Mouse (Mus musculus) bone marrow macrophage, adult 2 months (primary cell): ENCODE measurements around the gene Gabpa. TPM values are rescaled to one million over a fixed set of nuclear protein-coding genes. Genes with fewer than 3 reads are reported as not detected.

Experiments used
- H3K27ac ChIP-seq: 2 replicates; pipeline ENCODE4 v1.5.1; 2012; ENCODE audit warnings: low read depth, low read length; ENCODE audit not compliant: insufficient read depth
- H3K4me1 ChIP-seq: 2 replicates; pipeline ENCODE4 v1.6.1; 2012; ENCODE audit warnings: low read length; ENCODE audit not compliant: control insufficient read depth, insufficient read depth
- H3K4me3 ChIP-seq: 2 replicates; pipeline ENCODE4 v1.5.1; 2012; ENCODE audit warnings: mild to moderate bottlenecking, low read length, moderate library complexity; ENCODE audit not compliant: insufficient read depth
- CTCF ChIP-seq: IDR thresholded peaks from 2 replicates; pipeline ENCODE4 v1.5.1; 2012; ENCODE audit warnings: low read depth, mild to moderate bottlenecking, low read length, moderate library complexity
- POLR2A ChIP-seq: IDR thresholded peaks from 2 replicates; pipeline ENCODE4 v1.6.1; 2012; ENCODE audit warnings: mild to moderate bottlenecking, low read depth, low read length, borderline replicate concordance
- polyA plus RNA-seq: library from polyadenylated mRNA; stranded (reverse); fragments of >200 nt; gene quantifications from 2 replicates; pipeline ENCODE4 v1.2.4, GENCODE M21; 2012; ENCODE audit not compliant: missing spikeins, insufficient read depth, insufficient read length

Gabpa gene
- polyA plus RNA-seq, result 42.2 and 50.3 TPM in 2 replicates

DNA sequence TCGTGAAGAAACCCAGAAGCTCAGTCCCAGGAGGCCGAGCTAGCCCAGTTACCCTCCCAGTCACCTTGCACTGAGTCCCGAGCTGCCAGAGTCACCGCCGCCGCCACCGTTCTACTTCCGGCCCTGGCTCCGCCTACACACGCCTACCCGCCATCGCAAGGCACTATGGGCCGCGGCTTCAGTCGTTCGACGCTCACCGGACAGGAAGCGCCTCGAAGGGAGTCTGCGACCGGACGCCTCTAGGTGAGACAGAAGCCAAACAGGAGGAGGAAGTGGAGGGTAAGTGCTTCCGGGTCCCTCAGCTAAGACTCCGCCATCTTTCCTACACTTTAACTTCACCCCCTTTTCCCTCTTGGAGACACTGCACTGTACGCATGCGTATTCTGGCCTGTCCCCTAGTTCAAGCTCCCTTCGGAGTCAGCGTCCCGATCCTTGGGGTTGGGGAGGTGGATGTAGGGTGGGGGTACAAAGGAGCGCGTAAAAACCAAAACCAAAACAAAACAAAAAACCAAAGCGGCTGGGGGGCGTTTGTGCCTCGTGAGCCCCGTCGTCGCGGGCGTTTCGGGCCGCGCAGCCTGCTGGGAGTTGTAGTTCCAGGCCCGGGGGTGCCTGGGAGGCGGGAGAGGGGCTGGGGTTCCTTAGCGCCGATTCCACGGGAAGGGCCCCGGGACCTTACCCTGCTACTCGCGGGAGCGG lies at the start of gene Gabpa:
Gene Gabpa, plus strand, starts transcription at position 181 of the 696 bp plus-strand sequence.
- Histone ChIP-seq H3K27ac (peak within 1 kb of the TSS; percentile 97), H3K4me3 (peak within 1 kb of the TSS; percentile 91), H3K4me1 (peaks cover 9% of the 10 kb centered on the region)
- TF ChIP-seq CTCF (no peak), POLR2A (no peak)

DNA sequence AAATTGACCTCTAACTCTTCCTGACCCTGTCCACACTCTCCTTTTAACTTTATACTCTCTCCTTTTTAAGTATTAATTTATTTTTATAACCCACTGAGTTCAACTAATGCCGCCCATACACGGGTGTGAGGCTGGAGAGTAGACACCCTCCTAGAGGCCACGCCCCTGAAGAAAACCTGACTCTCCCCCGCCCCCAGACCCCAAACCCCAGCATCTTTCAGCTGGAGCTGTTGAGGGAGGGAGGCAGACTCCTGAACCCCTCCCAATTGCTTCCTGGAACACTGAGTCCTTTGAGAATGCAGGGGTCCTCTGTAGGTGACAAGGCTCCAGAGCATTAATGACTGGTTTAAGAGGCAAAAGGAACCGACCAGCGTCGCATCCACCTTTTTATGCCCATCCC lies 49.8 kb upstream of the Gabpa start:
- H3K4me1 ChIP-seq, result peaks cover 3% of the 10 kb centered on the region; the same call in 1 of the 2 replicates
- H3K4me3 ChIP-seq, result no peak overlapping the region
- TF ChIP-seq CTCF (no peak), POLR2A (no peak)
- no peak overlapping the region for H3K27ac ChIP-seq

DNA sequence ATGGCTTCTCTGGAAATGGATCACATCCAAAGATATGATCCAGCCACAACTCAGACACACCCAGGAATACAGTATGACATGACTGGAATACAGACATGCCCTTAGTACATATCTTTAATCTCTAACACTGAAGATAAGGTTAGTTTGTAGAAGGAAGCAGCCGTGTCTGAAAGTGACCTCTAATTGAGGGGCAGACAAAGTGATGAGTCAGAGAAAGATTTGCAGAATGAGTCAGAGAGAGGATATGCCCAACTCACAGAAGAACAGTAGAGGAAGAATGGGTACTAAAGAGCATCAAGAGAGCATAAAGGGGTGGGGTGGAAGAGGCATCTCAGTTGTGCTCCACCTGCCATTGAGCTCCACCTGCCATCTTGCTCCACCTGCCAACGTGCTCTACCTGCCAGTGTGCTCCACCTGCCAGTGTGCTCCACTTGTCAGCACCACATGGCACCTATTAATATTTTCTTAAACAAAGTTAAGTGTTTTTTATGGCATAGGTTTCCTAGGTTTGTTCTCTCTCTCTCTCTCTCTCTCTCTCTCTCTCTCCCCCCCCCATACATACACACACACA lies 44.0 kb upstream of the Gabpa start:
- Histone ChIP-seq H3K27ac (no peak overlapping the region), H3K4me1 (peaks cover 5% of the 10 kb centered on the region), H3K4me3 (no peak overlapping the region)
- no peak for TF ChIP-seq POLR2A
- TF ChIP-seq CTCF, result no peak

DNA sequence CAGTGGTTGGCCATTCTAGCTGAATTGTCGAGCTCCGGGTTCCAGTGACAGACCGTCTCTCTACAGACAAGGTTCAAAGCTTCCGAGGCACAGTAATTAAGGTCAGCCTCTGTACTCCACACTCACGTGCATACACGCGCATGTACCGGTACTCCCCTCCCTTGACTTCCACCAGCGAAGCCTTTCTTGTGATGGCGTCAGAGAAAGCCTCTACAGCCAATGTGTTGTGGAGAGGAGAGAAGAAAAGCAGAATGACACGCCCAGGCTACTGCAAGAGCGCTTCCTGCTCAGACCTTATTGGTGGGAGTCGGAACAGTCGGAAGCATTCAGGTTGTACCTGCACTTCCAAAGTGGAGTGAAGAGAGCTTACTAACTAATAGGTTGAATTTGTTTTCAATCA lies 41.3 kb upstream of the Gabpa start:
- Histone ChIP-seq H3K4me3 (no peak overlapping the region), H3K27ac (no peak overlapping the region), H3K4me1 (peaks cover 5% of the 10 kb centered on the region)
- no peak for TF ChIP-seq POLR2A
- no peak for TF ChIP-seq CTCF

DNA sequence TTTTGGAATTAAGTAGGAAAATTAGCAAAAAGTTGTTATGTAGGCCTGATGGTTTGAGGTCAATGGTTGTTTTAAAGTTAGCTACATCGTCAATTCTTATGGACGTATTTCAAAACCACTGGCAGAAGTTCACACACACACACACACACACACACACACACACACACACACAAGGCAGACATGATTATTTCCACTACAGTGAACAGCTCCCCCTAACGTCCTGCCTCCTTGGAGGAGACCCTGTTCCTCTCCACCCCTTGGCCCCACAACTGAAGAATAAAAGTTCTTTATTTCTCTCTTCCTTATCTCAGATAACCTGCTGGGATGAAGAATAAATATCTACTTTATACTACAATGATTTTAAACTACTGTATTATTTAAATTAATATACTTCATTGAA lies 39.4 kb upstream of the Gabpa start:
- H3K4me1 ChIP-seq, result peaks cover 5% of the 10 kb centered on the region
- TF ChIP-seq CTCF (no peak), POLR2A (no peak)
- H3K4me3 ChIP-seq, result no peak overlapping the region
- peak overlapping the region; percentile 17; the same call in 1 of the 2 replicates for H3K27ac ChIP-seq

DNA sequence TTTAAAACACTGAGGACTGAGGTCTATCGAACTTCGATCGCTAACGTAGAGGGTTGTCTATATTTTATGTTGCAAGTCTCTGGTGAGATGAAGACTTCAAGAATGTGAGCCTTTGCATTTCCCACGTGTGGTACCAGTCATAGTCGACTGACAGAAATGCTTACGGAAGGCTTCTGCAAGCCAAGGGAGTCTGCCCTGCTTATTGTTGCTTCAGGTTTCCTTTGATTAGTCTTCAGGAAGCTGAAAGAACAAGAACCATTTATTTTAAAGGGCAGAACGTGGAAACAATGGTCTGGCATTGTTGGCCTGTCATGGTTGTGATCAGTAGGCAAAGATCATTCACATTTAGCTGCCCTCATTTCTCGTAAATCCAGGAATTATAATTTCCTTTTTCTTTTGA lies 38.0 kb upstream of the Gabpa start:
- Histone ChIP-seq H3K4me1 (peaks cover 5% of the 10 kb centered on the region), H3K27ac (no peak overlapping the region), H3K4me3 (no peak overlapping the region)
- TF ChIP-seq POLR2A (no peak), CTCF (no peak)

DNA sequence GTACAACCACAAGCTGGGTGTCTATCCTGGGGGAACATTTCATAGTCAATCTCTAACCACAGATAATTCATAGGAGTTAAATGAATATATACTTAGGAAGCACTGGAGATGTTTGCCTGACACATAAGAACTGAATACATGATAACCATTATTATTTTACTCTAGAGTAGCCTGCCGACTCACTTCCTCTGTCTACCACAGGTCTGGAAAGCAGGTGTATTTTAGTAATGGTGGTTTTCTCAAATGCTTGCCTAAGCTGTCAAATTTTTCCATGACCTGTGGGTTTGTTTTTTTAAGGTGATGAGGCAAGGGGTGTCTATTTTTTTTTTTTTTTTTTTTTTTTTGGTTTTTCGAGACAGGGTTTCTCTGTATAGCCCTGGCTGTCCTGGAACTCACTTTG lies 34.7 kb upstream of the Gabpa start:
- Histone ChIP-seq H3K4me3 (no peak overlapping the region), H3K4me1 (peaks cover 13% of the 10 kb centered on the region), H3K27ac (no peak overlapping the region)
- TF ChIP-seq POLR2A, result no peak
- TF ChIP-seq CTCF, result no peak

DNA sequence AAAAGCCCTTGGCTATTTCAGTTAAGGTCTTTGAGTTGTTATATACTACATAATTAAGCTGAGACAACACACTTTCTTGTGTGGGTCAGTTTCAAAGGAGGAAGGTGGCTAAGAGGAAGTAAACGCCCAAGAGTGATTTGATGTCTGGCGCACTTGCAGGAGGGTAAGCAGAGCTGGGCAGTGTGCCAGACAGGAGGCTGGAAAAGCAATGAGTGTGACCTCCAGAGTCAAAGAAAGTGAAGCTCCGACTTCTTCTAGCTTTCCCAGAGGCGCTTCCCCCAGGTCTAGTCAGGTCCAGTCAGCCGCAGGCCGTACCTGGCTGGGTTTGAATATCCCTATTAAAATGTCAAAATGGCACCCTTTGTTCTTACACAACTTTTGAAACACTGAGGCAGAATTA lies 32.5 kb upstream of the Gabpa start:
- TF ChIP-seq CTCF (no peak), POLR2A (no peak)
- peaks cover 10% of the 10 kb centered on the region for H3K4me1 ChIP-seq
- no peak overlapping the region for H3K4me3 ChIP-seq
- no peak overlapping the region for H3K27ac ChIP-seq

DNA sequence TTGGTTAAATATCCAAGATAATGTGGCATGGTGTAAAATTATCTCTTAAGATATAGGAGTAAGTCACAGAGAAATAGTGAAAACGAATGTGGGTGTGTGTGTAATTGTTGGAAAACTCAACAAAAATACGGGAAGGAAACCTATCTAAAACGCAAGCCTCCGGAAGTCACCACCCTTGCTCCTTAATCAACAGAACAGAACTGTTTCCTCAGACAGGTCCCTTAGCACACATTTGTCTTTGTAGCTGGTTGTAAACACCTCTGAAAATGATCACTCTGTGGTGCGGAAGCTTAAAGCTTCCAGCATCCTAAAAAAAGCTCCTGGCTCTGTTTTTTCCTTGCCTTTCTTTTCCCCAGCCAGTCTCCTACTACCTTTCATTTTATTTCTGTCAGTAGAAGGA lies 29.9 kb upstream of the Gabpa start:
- H3K27ac ChIP-seq, result no peak overlapping the region
- peaks cover 10% of the 10 kb centered on the region for H3K4me1 ChIP-seq
- TF ChIP-seq CTCF (no peak), POLR2A (no peak)
- no peak overlapping the region for H3K4me3 ChIP-seq

DNA sequence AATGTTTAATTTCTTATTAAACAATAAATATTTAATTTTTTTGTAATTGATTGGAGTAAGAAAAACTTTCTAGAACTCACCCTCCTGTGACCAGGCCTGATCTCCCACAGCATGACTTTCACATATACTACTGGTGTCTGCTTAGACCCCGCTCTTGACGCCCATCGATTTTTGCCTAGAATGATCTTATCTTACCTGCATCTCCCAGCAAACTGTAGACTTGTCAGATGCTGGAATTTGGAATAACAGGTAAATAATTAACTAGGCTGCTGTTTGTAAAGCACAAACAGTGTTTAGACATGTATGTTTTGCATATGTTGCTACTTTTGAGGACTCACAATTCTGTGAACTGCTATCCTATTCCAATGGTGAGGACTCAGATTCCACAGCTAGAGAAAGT lies 28.6 kb upstream of the Gabpa start:
- no peak overlapping the region for H3K27ac ChIP-seq
- H3K4me3 ChIP-seq, result no peak overlapping the region
- H3K4me1 ChIP-seq, result peaks cover 13% of the 10 kb centered on the region
- no peak for TF ChIP-seq POLR2A
- no peak for TF ChIP-seq CTCF
